Mouse (Mus musculus) urinary bladder, postnatal 4 days (tissue): ENCODE results near the gene Zscan4d.
"Not testable (repeated sequence)": the region's sequence is repeated elsewhere in the genome, so short reads cannot be mapped to it uniquely, and the experiment has no call there.

Experiments used
- DNase-seq, 2 experiments: peaks; one replicate each; pipeline ENCODE4 v3.0.0; 2021 to 2022; ENCODE audit warnings: low spot score in 2 of 2

Gene Zscan4d

GRCm38 (mm10) chr7:11166059-11166458 is at the start of gene Zscan4d:
Gene Zscan4d (minus strand): TSS chr7:11166159.
- DNase-seq: not testable (repeated sequence)

- DNase-seq: not testable (repeated sequence)
Observed at GRCm38 (mm10) chr7:11158036-11158435, 7.9 kb downstream of the Zscan4d start.
